Mouse (Mus musculus): ENCODE results near the gene Snd1.

- TF ChIP-seq CTCF (IDR thresholded peaks at IDR 0.05; ENCODE audit: low read depth, low read length) (no peak), POLR2AphosphoS5 (IDR thresholded peaks at IDR 0.05; ENCODE audit: insufficient replicate concordance, low read depth, low read length) (no peak), GATA1 (IDR thresholded peaks at IDR 0.05; ENCODE audit: borderline replicate concordance, low read length) (no peak), TAL1 (conservative IDR thresholded peaks at IDR 0.05; ENCODE audit: low read depth, low read length) (no peak)
These were observed 372.7 kb downstream of the Snd1 start for GRCm38 (mm10) chr6:28847616-28848015.

Measured in G1E (cell line).